Comparison of ENCODE assay signal across 31 mouse cellular contexts in genomic region chr7:118769208-118769607, GRCm38 (mm10). TPM values are rescaled to one million over a fixed set of nuclear protein-coding genes. Genes with fewer than 3 reads are reported as not detected.
DNase-seq lines count a peak whose midpoint lies in the region; ATAC-seq and TF ChIP-seq lines count a peak whose summit lies in the region.
"Had no signal": no experiment of that assay in that cellular context is flagged by ENCODE, and none has a peak within 500 bp of the region (broad histone marks: within the 10 kb centered on the region; RNA-seq: fewer than 3 reads in every experiment).

No protein-coding gene starts in this region.

- no peak for TF ChIP-seq CTCF in embryonic fibroblast, embryonic 13.5 days (IDR thresholded peaks at IDR 0.05; ENCODE audit: borderline replicate concordance, insufficient read depth, low read length)

- H3K4me3 ChIP-seq in heart, embryonic 11.5 days (ENCODE audit: low read depth, low read length) = no peak overlapping the region
- no peak overlapping the region for H3K4me3 ChIP-seq in embryonic fibroblast, embryonic 13.5 days (ENCODE audit: insufficient read depth, low read length)
- no peak overlapping the region for H3K4me3 ChIP-seq in forebrain, embryonic 13.5 days
- H3K4me3 ChIP-seq: embryonic facial prominence, embryonic 12.5 days; heart, embryonic 12.5 days; hindbrain, embryonic 15.5 days; limb, embryonic 12.5 days; liver, embryonic 15.5 days; lung, embryonic 15.5 days; midbrain, embryonic 12.5 days; myocyte; neural tube, embryonic 12.5 days had no signal

- DNase-seq in heart, adult 18-20 months = peak; percentile 17 to 21
- DNase-seq in 3T3-L1 (ENCODE audit: low read depth, low spot score) (peak; percentile 83), NIH3T3 (ENCODE audit: low read depth) (peak; percentile 76)
- DNase-seq: B cell, adult 2 months; cerebellum, adult 11-12 months; cerebellum, adult 9-11 months; embryo, embryonic 11 days; forebrain, postnatal 0 days; gastrocnemius, postnatal 10 days; kidney, adult 11 months; kidney, postnatal 10 days; layer of hippocampus, adult 9-11 months; lung, postnatal 36 days; right cerebral cortex, adult 18-20 months; right cerebral cortex, postnatal 4 days; thymus, adult 2 months; thymus, postnatal 36 days had no signal

- no peaks in the 10 kb centered on the region for H3K27me3 ChIP-seq in heart, embryonic 11.5 days (ENCODE audit: control insufficient read depth, insufficient read depth, low read length)
- H3K27me3 ChIP-seq in forebrain, embryonic 13.5 days = no peaks in the 10 kb centered on the region
- H3K27me3 ChIP-seq: embryonic facial prominence, embryonic 12.5 days; heart, embryonic 12.5 days; hindbrain, embryonic 15.5 days; limb, embryonic 12.5 days; liver, embryonic 15.5 days; lung, embryonic 15.5 days; midbrain, embryonic 12.5 days; neural tube, embryonic 12.5 days had no signal

- no peaks in the 10 kb centered on the region for H3K4me1 ChIP-seq in heart, embryonic 11.5 days (ENCODE audit: control insufficient read depth, insufficient read depth, low read length)
- peaks cover 5% of the 10 kb centered on the region; the same call in 1 of the 2 replicates for H3K4me1 ChIP-seq in embryonic fibroblast, embryonic 13.5 days (ENCODE audit: control insufficient read depth, insufficient read depth, low read length)
- H3K4me1 ChIP-seq in forebrain, embryonic 13.5 days = peaks cover 7% of the 10 kb centered on the region
- H3K4me1 ChIP-seq: embryonic facial prominence, embryonic 12.5 days; limb, embryonic 12.5 days; liver, embryonic 15.5 days; neural tube, embryonic 12.5 days had no signal

- no peak for TF ChIP-seq POLR2A in embryonic fibroblast, embryonic 13.5 days (IDR thresholded peaks at IDR 0.05; ENCODE audit: low read depth, low read length)

- no peaks in the 10 kb centered on the region for H3K9me3 ChIP-seq in heart, embryonic 11.5 days (replicated peaks; ENCODE audit: control insufficient read depth, low read length)
- no peaks in the 10 kb centered on the region for H3K9me3 ChIP-seq in forebrain, embryonic 13.5 days (replicated peaks)
- H3K9me3 ChIP-seq: embryonic facial prominence, embryonic 12.5 days; heart, embryonic 12.5 days; hindbrain, embryonic 15.5 days; limb, embryonic 12.5 days; liver, embryonic 15.5 days; lung, embryonic 15.5 days; midbrain, embryonic 12.5 days; neural tube, embryonic 12.5 days had no signal

- H3K27ac ChIP-seq in heart, embryonic 11.5 days (ENCODE audit: low read depth, low read length) = no peak overlapping the region
- H3K27ac ChIP-seq in embryonic fibroblast, embryonic 13.5 days (ENCODE audit: insufficient read depth, low read length) = peak overlapping the region; percentile 96
- H3K27ac ChIP-seq in forebrain, embryonic 13.5 days = no peak overlapping the region
- H3K27ac ChIP-seq: embryonic facial prominence, embryonic 12.5 days; hindbrain, embryonic 15.5 days; limb, embryonic 12.5 days; liver, embryonic 15.5 days; lung, embryonic 15.5 days; midbrain, embryonic 12.5 days; neural tube, embryonic 12.5 days had no signal

- no peak overlapping the region for H3K9ac ChIP-seq in heart, embryonic 11.5 days (ENCODE audit: low read depth, low read length)
- no peak overlapping the region for H3K9ac ChIP-seq in forebrain, embryonic 13.5 days
- H3K9ac ChIP-seq: embryonic facial prominence, embryonic 12.5 days; forebrain, postnatal 0 days; heart, embryonic 12.5 days; hindbrain, embryonic 15.5 days; limb, embryonic 12.5 days; liver, embryonic 15.5 days; lung, embryonic 15.5 days; midbrain, embryonic 12.5 days; neural tube, embryonic 12.5 days had no signal

- WGBS in heart, embryonic 11.5 days (ENCODE audit: insufficient replicate concordance) = 53% methylated on average over 8 of the region's 8 CpGs
- 86% methylated on average over 8 of the region's 8 CpGs for WGBS in forebrain, embryonic 13.5 days

- no peak overlapping the region for H3K4me2 ChIP-seq in heart, embryonic 11.5 days
- H3K4me2 ChIP-seq in forebrain, embryonic 13.5 days = no peak overlapping the region
- H3K4me2 ChIP-seq: embryonic facial prominence, embryonic 12.5 days; heart, embryonic 12.5 days; hindbrain, embryonic 15.5 days; limb, embryonic 12.5 days; liver, embryonic 15.5 days; lung, embryonic 15.5 days; midbrain, embryonic 12.5 days; neural tube, embryonic 12.5 days had no signal

- H3K36me3 ChIP-seq in heart, embryonic 11.5 days (ENCODE audit: control insufficient read depth, insufficient read depth, low read length) = no peaks in the 10 kb centered on the region
- H3K36me3 ChIP-seq in forebrain, embryonic 13.5 days (ENCODE audit: poor library complexity, severe bottlenecking) = peaks cover 20% of the 10 kb centered on the region
- H3K36me3 ChIP-seq: lung, embryonic 15.5 days had no signal

- ATAC-seq in heart, embryonic 11.5 days (replicated peaks; ENCODE audit: insufficient number of reproducible peaks, low FRiP score, low TSS enrichment) = no peak
- ATAC-seq in megakaryocyte-erythroid progenitor cell, adult 5-6 weeks (replicated peaks; ENCODE audit: low FRiP score, low TSS enrichment, poor library complexity, severe bottlenecking) = no peak
- ATAC-seq in forebrain, embryonic 13.5 days = no peak
- ATAC-seq: forebrain, postnatal 0 days; inflammation-experienced regulatory T-cells, adult 6 months had no signal

RNA-seq across cellular contexts. Expression of gene Vps35l, which starts 29.2 kb away (rescaled TPM):
- 10 to 100 TPM; 21.2 to 24.8 TPM for total RNA-seq in heart, adult 18-20 months (2021)
- 48.1 and 49.0 TPM in 2 replicates for polyA plus RNA-seq in heart, embryonic 11.5 days (2014; fragmentation: Nextera tagmentation; extraction: Ambion mirVana)
- polyA plus RNA-seq in embryonic fibroblast, embryonic 13.5 days (2011; ENCODE audit: insufficient read length, low read depth, missing spikeins) = 95.4 and 106 TPM in 2 replicates
- total RNA-seq in megakaryocyte-erythroid progenitor cell, adult 5-6 weeks (2014; fragmentation: Nextera tagmentation) = 43.7 and 46.6 TPM in 2 replicates
- total RNA-seq in megakaryocyte-erythroid progenitor cell, adult 5-6 weeks (2017) = 38.9 and 52.9 TPM in 2 replicates
- 78.8 and 84.2 TPM in 2 replicates for polyA plus RNA-seq in forebrain, embryonic 13.5 days (2015; fragmentation: Nextera tagmentation; extraction: Ambion mirVana)

RNA-seq across cellular contexts. Expression of gene Ccp110, which starts 56.9 kb away (rescaled TPM):
- total RNA-seq in heart, adult 18-20 months (2021) = 1 to 10 TPM; 1.2 to 1.9 TPM
- 4.6 and 5.9 TPM in 2 replicates for polyA plus RNA-seq in heart, embryonic 11.5 days (2014; fragmentation: Nextera tagmentation; extraction: Ambion mirVana)
- polyA plus RNA-seq in embryonic fibroblast, embryonic 13.5 days (2011; ENCODE audit: insufficient read length, low read depth, missing spikeins) = 11.3 and 14.6 TPM in 2 replicates
- total RNA-seq in megakaryocyte-erythroid progenitor cell, adult 5-6 weeks (2014; fragmentation: Nextera tagmentation) = 21.4 and 49.6 TPM in 2 replicates
- total RNA-seq in megakaryocyte-erythroid progenitor cell, adult 5-6 weeks (2017) = 27.0 and 37.0 TPM in 2 replicates
- 33.0 and 42.9 TPM in 2 replicates for polyA plus RNA-seq in forebrain, embryonic 13.5 days (2015; fragmentation: Nextera tagmentation; extraction: Ambion mirVana)

Comparison
In these comparisons a context has a peak if more than half of its experiments do, and no peak if none do; other contexts are left out.
1. DNase-seq: peak in every context shown above with its lines; median percentile 83 in 3T3-L1; 76 in NIH3T3; 19 in heart, adult 18-20 months.